Mouse (Mus musculus) embryonic fibroblast, embryonic 13.5 days (primary cell): ENCODE measurements around the gene Fbf1. TPM values are rescaled to one million over a fixed set of nuclear protein-coding genes. Genes with fewer than 3 reads are reported as not detected.
A peak's percentile ranks its signal among the peaks of the same experiment; 100 is the strongest.

ENCODE experiments used
- H3K27ac ChIP-seq: 2 replicates; pipeline ENCODE4 v1.5.1; 2012; ENCODE audit warnings: low read length, control low read depth, inconsistent platforms; ENCODE audit not compliant: insufficient read depth
- H3K4me1 ChIP-seq: 2 replicates; pipeline ENCODE4 v1.6.1; 2011; ENCODE audit warnings: low read length; ENCODE audit not compliant: control insufficient read depth, insufficient read depth
- H3K4me3 ChIP-seq: 2 replicates; pipeline ENCODE4 v1.5.1; 2011; ENCODE audit warnings: mild to moderate bottlenecking, control low read depth, low read length; ENCODE audit not compliant: insufficient read depth
- CTCF ChIP-seq: IDR thresholded peaks from 2 replicates; pipeline ENCODE4 v1.5.1; 2011; ENCODE audit warnings: mild to moderate bottlenecking, control low read depth, low read length, moderate library complexity, borderline replicate concordance; ENCODE audit not compliant: insufficient read depth
- POLR2A ChIP-seq: IDR thresholded peaks from 2 replicates; pipeline ENCODE4 v1.6.1; 2011; ENCODE audit warnings: low read depth, mild to moderate bottlenecking, control low read depth, low read length, moderate library complexity
- polyA plus RNA-seq: library from polyadenylated mRNA; stranded (reverse); fragments of >200 nt; gene quantifications from 2 replicates; pipeline ENCODE4 v1.2.4, GENCODE M21; 2011; ENCODE audit warnings: low read depth; ENCODE audit not compliant: missing spikeins, insufficient read length

Fbf1 gene
- 34.5 and 42.3 TPM in 2 replicates for polyA plus RNA-seq

DNA sequence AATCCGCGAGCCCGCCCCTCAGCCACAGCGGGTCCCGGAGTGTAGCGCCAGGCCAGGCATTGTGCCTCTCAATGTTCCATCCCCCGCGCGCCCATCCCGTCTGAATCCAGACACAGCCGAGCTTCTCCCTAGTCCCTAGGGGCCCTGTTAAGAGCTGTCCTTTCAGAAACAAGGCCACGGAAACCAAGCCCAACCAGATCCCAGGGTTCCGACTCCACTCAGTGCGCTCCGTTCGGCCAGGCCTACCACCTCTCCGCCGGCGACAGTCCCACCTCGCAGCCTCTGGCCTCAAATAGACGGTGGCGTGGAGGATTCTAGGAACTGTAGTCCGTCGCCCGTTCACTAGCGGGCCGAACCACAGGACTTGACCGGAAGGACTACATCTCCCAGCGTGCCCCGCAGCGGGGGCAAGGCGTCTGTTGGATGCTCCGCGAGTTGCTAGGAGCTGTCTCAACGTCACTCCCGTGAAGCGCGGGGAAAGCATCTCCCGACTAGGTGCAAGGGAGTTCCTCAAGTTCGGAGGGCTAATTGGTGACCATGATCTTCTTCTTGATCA is at the start of gene Fbf1:
Fbf1 (minus strand) TSS at position 283 of the 556 bp plus-strand sequence.
- TF ChIP-seq POLR2A, result peak; percentile 87
- TF ChIP-seq CTCF, result no peak
- Histone ChIP-seq H3K4me1 (peaks cover 4% of the 10 kb centered on the region), H3K4me3 (peak within 1 kb of the TSS; percentile 68), H3K27ac (peak within 1 kb of the TSS; percentile 97)

DNA sequence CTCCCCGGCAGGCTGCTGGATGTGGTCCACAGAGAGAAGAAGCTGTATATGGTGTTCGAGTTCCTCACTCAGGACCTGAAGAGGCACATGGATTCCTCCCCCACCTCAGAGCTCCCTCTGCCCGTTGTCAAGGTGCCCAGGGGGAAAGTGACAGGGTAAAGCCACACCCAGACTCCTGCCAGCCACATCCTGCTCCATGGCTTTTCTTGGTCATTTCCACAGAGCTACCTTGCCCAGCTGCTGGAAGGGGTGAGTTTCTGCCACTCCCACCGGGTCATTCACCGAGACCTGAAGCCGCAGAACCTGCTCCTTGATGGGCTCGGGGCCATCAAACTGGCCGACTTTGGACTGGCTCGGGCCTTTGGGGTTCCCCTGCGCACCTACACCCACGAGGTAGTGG is 48.6 kb upstream of the Fbf1 start:
- Histone ChIP-seq H3K4me1 (peaks cover 6% of the 10 kb centered on the region), H3K4me3 (no peak overlapping the region), H3K27ac (no peak overlapping the region)
- no peak for TF ChIP-seq CTCF
- TF ChIP-seq POLR2A, result no peak

DNA sequence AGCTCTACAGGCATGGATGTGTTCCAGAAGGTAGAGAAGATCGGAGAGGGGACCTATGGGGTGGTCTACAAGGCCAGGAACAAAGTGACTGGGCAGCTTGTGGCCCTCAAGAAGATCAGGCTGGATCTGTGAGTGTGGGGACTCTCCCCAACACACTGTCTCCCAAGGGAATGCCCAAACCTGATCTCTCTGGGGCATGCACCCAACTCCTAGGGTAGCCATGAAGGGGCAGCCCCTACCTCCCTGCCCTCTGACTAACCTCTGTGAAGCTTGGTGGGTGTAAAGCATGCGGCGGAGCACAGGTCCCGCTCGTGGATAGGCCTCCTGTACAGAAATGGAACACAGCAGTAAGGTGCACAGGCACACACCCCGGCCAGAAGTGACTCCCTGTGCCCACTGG is 48.0 kb upstream of the Fbf1 start:
- Histone ChIP-seq H3K4me3 (no peak overlapping the region), H3K4me1 (peaks cover 6% of the 10 kb centered on the region), H3K27ac (no peak overlapping the region)
- TF ChIP-seq POLR2A, result no peak
- TF ChIP-seq CTCF, result no peak

DNA sequence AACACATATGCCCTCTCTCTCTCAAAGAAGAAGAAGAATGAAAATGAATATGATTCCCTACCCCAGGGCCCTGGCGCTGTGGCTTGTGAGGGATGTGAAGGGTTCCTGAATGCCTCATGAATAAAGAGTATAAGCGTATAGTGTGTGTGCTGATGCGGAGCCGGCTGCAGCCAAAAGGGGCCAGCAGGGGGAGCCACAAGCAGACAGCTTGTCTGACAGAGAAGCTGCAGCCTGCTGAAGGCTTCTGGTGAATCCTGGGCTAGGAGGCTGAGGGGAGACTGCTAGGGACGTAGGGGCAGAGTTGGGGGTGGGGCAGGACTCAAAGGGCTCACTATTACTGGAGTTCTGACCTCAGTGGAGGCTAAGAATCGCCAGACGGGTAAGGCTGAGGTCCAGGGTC is 47.2 kb upstream of the Fbf1 start:
- Histone ChIP-seq H3K4me1 (peaks cover 6% of the 10 kb centered on the region), H3K4me3 (no peak overlapping the region), H3K27ac (no peak overlapping the region)
- TF ChIP-seq POLR2A (no peak), CTCF (no peak)

DNA sequence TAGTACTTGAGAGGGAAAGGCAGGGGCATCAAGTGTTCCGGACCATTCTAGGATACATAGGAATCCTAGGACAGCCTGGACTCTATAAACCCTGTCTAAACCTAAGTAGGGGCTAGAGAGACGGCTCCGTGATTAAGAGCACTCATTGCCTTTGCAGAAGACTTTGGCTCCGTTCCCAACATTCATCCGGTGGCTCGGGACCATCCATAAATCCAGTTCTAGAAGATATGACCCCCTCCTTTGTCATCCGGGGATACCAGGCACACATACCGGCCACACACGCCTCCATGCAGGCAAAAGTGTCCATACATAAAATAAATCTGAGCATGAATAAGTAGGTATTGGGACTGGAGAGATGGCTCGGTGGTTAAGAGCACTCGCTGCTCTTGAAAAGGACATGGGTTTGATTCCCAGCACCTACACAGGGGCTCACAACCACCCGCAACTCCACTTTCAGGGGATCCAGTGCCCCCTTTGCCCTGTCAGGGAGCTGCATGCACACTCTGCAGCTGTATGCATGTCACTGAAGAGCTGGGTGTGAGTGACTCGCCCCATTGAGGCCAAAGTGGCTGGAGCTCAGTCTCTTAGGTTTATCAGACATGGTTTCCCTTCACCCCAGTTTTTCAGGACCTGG is 46.0 kb upstream of the Fbf1 start:
- TF ChIP-seq POLR2A (no peak), CTCF (no peak)
- Histone ChIP-seq H3K4me1 (peaks cover 6% of the 10 kb centered on the region), H3K27ac (no peak overlapping the region), H3K4me3 (no peak overlapping the region)

DNA sequence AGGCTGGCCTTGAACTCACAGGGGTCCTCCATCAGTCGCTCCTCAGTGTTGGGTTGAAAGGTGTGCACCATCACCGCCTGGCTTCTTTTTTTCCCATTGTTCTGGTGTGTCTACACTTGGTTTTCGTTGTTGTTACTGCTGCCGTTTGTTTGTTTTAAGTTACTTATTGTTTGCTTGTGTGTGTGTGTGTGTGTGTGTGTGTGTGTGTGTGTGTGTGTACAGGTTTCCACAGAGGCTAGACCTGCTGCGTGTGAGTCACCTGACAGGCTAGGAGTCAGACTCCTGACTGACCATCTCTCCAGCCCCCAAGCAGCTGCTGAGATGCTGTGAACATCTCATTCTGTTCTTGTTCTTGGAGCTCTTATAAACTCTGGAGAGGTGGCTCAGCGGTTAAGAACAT is 44.9 kb upstream of the Fbf1 start:
- TF ChIP-seq POLR2A (no peak), CTCF (no peak)
- Histone ChIP-seq H3K4me3 (no peak overlapping the region), H3K27ac (no peak overlapping the region), H3K4me1 (no peaks in the 10 kb centered on the region)

DNA sequence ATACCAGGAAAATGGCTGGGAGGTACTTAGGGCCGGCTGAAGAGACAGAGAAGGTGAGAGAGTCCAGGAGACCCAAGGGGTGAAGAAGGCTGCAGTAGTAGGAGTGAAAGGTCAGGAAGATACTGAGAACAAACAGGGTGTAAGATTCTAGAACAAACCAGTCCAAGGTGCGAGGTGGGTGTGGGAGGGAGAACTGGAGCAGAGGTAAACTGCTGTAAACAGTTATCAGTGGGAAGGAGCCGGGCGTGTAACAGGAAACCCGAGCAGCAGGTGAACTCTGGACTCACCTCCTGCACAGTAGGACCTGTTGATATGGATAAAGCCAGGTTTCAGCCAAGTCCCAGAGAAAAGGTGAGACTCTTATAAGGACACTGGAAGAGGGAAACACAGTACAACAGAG is 42.7 kb upstream of the Fbf1 start:
- H3K27ac ChIP-seq, result no peak overlapping the region
- H3K4me1 ChIP-seq, result no peaks in the 10 kb centered on the region
- no peak overlapping the region for H3K4me3 ChIP-seq
- TF ChIP-seq POLR2A (no peak), CTCF (no peak)

DNA sequence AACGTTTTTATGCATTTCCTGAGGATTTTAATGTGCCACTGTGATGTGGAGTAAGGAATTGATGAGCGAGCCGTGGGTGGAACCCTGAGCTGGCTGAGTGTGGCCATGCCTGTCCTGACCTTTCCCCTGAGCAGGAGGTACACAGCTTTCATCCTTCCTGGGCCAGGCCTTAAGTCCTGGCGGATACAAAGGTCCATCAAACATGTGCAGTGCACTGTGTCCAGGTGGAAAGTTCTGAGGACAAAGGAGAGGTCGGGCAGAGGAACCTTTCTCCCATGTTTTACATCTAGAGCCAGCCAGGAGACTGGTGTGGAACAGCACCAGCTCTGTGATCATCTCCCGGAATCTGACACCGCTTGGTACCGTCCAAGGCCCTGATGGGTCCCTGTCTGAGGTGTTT is 41.3 kb upstream of the Fbf1 start:
- H3K4me1 ChIP-seq, result no peaks in the 10 kb centered on the region
- H3K27ac ChIP-seq, result no peak overlapping the region
- H3K4me3 ChIP-seq, result no peak overlapping the region
- TF ChIP-seq CTCF (no peak), POLR2A (no peak)

DNA sequence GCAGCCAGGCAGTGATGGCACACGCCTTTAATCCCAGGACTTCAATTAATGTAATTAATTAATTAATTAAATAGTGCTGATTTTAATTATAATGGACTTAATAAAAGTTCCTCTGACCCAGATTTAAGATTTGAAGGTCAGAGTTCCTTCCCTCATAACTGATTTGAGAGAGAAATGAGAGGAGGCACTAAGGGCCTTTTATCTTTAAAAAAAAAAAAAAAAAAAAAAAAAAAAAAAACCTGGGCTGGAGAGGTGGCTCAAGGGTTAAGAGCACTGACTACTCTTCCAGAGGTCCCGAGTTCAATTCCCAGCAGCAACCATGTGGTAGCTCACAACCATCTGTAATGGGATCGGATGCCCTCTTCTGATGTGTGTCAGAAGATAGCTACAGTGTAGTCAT is 40.7 kb upstream of the Fbf1 start:
- H3K27ac ChIP-seq, result no peak overlapping the region
- no peaks in the 10 kb centered on the region for H3K4me1 ChIP-seq
- H3K4me3 ChIP-seq, result no peak overlapping the region
- TF ChIP-seq POLR2A, result no peak
- TF ChIP-seq CTCF, result no peak

DNA sequence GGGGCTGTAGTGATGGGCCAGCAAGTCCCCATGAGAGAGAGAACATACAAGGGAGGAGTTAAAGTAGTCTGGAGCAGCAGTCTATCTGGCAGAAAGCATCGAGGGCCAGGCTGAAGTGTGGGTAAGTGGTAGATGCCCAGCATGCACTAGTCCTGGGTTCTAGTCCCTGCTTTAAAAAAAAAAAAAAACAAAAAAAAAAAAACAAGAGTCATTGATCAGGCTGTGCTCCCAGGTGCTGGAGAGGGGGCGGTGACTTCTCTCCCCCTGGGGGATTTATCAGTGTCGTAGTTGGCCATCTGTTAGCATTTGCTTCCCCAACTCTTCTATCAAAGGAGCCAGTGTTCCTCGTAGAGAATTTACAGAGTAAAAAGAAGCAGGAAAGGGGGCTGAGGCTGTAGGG is 38.7 kb upstream of the Fbf1 start:
- H3K4me1 ChIP-seq, result no peaks in the 10 kb centered on the region
- no peak overlapping the region for H3K4me3 ChIP-seq
- TF ChIP-seq CTCF (no peak), POLR2A (no peak)
- no peak overlapping the region for H3K27ac ChIP-seq
